Mouse (Mus musculus) natural killer cell, adult 2 months (primary cell): ENCODE measurements around the gene Eddm3b.
"Not testable (repeated sequence)": the region's sequence is repeated elsewhere in the genome, so short reads cannot be mapped to it uniquely, and the experiment has no call there.

Experiments
- DNase-seq, 2 experiments: peaks; one replicate each; pipeline ENCODE4 v3.0.0; 2022; ENCODE audit warnings: low spot score in 2 of 2

Eddm3b gene

DNA sequence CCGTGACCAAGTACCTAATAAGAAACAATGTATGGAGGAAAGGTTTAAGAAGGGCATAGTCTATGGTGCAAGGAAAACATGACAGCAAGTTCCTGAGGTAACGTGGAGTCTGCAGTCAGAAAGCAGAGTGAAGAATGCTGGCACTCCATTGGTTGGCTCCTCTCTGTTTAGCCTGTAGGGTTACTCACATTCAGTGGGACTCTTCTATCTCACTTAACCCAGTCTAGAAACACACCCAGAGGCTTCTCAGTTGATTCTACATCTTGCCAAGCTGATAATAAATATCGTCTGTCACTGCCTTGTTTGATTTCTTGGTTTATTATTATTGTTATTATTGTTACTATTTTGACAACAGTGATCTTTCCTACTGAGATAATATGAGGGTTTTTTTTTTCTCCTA lies 28.3 kb downstream of the Eddm3b start:
- DNase-seq, result no peak

DNA sequence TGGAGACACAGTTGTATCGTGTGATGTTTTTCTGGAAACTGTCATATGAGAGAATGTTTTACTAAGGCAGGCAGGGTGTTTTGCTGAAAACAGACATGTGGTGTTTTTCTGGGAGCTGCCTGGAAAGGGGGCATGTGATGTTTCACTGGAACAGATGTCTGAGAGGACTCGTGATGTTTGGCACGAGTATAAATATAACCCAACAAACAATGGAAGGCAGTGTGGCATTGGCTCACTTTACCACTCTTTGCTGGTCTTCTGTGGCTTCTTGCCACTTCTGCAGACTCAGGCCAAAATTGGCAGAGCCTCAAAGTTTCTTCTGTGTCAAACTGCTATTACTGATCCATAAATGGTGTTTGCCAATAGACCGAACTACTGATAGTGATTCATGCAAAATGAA lies 29.1 kb downstream of the Eddm3b start:
- no peak for DNase-seq

DNA sequence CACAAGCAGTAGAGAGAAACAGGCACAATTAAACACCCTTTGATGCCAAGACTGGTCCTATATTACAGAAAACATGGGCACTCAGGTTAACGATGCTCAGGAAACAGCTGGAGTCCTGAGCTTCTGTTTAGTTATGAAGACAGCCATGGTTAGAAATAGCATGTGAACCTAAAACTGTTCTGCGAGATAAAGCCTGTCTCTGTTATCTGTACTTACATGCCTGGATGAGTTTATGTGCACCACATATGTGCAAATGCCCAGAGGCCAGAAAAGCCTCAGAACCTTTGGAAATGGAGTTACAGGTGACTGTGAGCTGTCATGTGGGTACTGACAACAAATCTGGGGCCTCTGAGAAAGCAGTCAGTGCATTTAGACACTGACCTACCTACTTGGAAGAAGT lies 29.7 kb downstream of the Eddm3b start:
- DNase-seq, result no peak

DNA sequence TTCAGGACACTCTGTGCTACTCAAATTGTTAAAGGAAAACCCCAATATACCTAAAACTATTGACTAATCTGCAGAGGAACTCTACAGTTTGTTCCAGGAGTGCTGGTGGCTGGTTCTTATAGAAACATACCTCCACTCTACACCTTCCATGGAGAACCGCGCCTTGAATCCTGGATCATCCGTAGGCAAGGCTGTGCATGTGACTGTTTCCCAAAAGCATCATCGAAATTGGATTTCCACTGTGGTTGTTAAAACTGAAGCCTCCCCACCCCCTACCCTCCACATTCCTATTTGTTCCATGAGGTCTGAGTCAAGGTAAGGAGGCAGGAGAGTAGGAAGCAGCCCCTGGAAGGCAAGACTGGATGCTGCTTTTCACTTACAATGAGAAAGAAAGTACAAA lies 30.2 kb downstream of the Eddm3b start:
- no peak for DNase-seq

DNA sequence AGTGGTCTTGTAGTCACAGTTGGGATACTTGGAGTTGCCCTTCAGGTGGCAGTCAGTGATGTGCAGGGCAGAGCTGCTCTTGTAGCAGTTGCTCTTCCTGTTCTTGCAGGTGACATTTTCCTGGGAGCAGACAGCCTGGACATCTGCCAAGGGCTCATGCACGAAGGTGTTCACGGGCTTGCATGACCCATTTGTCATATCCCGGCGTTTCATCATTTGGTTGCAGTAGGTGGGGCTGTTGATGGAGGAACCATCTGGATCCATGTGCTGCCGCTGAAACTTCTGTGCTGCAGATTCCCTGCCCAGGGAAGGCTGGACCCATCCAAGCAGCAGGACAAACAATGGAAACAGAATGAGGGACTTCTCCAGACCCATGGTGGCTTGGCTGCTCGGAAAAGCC lies 31.3 kb downstream of the Eddm3b start:
- DNase-seq, result no peak

DNA sequence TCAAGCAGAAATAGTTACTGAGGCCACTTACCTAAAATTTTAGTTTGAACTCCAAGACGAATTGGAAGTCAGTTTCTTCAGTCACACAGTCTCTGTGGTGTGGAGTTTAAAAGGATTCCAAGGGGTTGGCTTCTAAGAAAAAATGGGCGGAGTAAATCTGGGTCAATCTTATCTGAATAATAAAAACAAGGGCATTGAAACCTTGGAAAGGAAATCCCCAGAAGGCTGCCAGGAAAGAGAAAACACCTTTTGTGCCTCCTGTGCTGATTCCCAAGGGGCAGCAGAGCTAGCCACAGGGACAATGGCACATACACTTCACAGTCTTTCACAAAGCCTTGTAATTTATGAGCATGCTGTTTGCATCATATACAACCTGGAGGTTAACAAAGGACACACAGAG lies 32.5 kb downstream of the Eddm3b start, which contains the start of gene Rnase1:
Gene Rnase1 (minus strand): TSS at position 101 of the 400 bp plus-strand sequence.
- no peak for DNase-seq

DNA sequence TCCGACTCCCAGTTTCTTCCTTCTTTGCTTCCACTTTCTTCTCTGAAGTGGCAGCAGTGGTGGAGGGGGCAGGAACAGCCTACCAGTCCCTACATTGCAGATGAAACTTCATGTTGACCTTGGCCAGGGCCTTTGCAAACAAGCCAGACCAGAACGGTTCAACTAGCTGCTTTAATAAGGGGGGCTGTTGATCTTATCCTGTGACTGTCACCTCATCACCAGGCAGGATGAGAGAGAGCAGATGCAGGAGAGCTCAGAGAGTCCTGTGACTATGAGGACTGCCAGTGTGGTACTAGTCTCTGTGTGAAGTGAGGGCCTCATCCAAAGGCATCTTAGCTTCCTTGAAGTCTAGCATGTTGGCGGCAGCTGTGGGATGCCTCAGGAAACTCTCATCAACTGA lies 33.8 kb downstream of the Eddm3b start:
- DNase-seq, result no peak

DNA sequence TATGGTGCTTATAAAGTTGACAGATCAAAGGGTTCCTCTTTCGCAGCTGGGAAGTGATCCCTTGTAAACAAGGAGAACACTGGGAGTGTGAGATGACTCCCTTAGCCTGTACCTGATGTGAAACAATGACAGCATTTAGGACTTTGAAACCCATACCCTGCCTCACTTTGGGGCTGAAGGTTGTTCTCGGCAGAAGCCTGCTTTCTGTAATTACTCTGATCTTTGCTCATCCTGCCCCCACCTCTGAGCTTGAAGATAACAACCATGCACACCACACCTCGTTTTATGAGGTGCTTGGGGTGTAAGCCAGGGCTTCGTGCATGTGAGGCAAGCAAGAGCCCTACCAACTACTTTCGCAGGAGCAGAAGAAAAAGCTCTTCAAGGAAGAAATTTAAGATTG lies 34.9 kb downstream of the Eddm3b start:
- DNase-seq, result no peak

DNA sequence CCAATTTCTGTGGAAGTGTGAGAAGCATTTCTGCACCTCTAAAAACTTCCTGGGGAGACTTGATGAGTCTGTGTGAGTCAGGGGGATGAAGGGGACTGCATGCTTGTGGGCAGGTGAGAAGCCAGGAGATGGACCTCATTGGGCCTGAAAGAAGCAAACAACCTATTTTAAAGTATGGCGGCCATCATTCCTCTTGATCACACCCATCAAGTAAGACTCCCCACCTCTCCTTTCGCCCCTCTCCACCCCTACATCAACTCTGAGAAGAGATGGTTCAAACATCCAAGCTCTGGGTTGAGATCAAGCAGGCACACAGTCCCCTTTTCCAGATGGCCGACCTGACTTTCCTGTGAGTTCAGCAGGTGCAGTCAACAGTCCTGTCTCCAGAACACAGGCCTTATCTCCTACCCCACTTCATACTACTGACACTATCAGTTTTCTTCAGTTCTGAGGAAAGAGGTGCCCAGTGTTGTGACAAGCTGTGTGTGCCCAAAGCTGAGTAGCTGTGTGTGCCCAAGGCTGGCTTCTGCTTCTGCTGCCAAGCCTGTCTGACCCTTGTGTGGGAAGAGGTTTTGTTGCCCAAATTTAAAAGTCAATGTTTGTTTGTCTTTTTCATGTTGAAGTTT lies 36.1 kb downstream of the Eddm3b start:
- no peak for DNase-seq

DNA sequence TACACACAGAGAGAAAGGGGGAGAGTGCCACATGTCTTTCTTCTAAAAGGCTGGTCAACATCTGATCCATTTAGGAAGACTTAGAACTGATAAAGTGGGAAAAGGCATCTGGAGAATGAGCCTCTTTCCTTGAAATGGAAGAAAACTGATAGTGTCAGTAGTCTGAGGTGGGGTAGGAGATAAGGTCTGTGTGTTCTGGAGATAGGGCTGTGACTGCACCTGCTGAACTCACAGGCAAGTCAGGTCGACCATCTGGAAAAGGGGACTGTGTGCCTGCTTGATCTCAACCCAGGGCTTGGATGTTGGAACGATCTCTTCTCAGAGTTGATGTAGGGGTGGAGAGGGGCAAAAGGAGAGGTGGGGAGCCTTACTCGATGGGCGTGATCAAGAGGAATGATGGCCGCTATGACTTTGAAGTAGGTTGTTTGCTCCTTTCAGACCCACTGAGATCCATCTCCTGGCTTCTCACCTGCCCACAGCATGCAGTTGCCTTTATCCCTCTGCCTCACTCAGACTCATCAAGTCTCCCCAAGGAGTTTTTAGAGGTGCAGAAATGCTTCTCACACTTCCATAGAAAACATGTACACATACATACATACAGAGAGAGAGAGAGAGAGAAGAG lies 38.1 kb downstream of the Eddm3b start:
- no peak for DNase-seq

DNA sequence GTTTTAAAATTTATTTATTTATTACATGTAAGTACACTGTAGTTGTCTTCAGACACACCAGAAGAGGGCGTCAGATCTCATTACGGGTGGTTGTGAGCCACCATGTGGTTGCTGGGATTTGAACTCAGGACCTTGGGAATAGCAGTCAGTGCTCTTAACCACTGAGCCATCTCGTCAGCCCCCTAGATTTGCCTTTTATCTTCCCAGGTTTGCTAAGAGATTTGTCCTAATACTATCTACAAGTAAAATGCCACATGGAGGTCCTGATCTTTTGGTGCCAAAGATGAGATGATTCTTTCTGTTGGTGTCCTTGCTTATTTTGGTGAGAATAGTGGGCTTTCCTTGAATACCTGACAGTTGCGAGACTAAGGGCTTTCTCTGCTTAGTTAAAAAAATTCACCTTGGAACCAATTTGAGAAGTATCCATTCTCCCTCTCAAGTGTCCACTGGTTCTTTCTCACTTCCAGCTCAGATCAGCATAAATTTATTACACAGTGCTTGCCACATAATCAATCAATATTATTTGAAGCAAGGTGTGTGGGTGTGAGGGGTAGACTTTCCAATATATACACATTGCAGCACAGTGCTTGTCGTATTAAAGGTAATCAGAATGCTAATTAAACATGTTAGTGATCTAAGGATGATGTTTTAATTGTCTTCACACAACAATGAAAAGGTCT lies 42.0 kb downstream of the Eddm3b start:
- DNase-seq, result no peak

DNA sequence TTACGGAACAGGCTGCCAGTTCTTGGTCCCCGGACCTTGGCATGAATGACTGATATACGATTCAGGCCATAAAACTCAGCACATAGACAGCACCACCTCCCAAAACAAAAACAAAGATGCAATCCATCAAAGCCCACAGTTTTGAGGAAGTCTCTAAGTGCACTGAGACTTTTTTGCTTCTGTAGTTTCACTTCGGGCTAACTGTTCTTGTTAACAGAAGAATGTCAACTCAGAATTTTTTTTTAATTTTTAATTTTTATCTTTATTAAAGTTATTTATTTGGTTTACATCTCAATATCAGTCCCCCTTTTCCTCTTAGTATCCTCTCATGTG lies 42.5 kb downstream of the Eddm3b start:
- DNase-seq, result no peak

DNA sequence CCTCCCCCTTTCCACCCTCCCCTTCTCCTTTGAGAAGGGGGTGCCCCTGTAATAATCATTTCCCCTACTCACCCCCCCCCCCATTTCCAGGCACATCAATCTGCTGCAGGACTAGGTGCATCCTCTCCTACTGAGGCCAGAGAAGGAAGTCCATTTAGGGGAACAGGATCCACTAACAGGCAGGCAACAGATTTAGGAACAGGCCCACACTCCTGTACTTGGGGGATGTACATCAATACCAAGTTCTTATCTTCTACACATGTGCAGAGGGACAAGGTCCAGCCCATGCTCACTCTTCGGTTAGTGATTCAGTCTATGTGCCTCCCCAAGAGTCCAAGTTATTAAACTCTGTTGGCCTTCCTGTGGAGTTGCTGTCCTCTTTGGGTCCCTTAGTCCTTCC lies 42.8 kb downstream of the Eddm3b start:
- DNase-seq, result no peak

DNA sequence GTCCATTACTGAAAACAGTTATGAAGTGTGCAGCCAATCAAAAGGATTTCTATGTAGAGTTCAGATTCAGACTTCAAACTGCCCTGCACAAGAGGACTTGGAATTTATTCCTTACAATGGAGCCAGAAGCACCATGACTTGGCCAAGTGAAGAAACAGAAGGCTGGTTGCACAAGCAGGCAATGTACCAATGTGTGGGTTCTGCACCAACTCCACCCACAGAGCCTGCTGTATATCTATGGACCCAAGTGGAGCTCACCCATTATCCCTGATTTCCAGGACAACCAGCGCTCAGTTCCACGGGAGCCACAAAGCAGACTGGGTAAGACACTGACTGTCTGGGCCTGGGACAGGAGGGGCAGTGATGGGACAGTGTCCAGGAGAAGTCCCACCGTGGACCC lies 47.8 kb downstream of the Eddm3b start, which contains the start of gene Rnase2b:
Gene Rnase2b (plus strand): TSS at position 285 of the 400 bp plus-strand sequence.
- DNase-seq, result not testable (repeated sequence)

DNA sequence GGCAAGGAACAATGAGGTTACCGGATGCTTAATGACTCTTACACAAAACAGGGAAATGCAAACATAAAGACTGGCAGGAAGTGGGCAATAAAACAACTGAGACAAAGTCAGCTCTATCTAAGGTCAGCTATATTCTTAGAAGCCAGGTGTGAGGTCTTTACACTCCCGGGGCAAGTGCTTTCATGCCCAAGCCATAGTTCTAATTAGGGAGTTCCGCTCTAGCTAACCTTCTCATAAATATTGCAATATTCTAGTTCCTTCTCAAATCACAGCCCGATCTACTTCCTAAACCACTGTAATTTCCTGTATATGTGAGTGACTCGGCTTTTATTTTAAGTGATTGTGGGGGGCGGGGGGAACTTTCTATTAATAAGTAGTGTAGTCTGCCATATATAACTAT lies 49.1 kb downstream of the Eddm3b start:
- DNase-seq, result not testable (repeated sequence)

DNA sequence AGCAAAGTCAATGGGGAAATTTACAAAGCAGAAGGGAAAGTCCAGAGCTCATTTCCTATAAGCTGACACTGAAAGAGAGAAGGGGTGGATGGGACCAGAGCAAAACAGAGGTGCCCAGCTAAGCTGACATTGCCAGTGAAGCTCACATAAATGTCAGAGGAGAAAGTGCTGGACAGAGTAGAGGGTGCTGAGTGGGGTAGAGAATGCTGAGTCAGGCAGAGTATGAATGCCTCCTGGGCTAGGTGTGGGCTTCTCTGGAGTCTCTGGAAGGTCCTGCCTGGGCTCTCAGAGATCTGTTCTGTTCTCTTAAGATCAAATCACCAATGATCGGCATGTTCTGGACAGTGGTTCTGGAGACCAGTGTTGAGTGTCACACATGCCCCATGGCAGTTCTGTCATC lies 51.2 kb downstream of the Eddm3b start:
- no peak for DNase-seq

DNA sequence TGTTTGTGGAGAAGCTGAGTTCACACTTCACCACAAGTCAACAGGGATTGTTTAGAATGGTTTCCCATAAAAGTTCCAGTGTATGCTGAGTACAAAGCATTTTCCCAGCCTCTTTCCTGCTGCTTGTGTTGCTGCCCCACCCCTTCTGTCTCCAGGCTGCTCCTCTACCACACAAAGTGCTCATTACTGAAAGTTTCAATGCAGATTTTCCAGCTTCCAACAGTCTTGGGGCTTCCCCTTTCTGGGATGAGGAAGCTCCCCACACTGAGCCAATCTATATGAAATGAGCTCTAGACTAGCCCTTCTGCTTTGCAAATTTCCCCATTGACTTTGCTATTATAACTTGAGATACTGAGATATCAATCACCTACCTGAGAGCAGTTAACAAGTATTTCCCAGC lies 51.8 kb downstream of the Eddm3b start:
- DNase-seq, result no peak
